1 mouse cellular context compared by ENCODE assay signal in genomic region chr5:30519494-30519893, GRCm38 (mm10).
TF ChIP-seq lines count a peak whose summit lies in the region.

No protein-coding gene starts in this region.

TF ChIP-seq in MEL, 35 proteins besides CTCF, POLR2A, EP300 and RAD21:
- TF ChIP-seq TBP (IDR thresholded peaks at IDR 0.05; ENCODE audit: low read depth, low read length) (no peak), MYC (IDR thresholded peaks at IDR 0.05; ENCODE audit: low read depth, low read length) (no peak), MXI1 (IDR thresholded peaks at IDR 0.05; ENCODE audit: low read depth, low read length) (no peak), SIN3A (IDR thresholded peaks at IDR 0.05; ENCODE audit: low read length) (no peak), GATA1 (IDR thresholded peaks at IDR 0.05; ENCODE audit: low read depth, low read length) (no peak), UBTF (IDR thresholded peaks at IDR 0.05; ENCODE audit: borderline replicate concordance, insufficient read depth, low read depth, low read length) (no peak), HCFC1 (IDR thresholded peaks at IDR 0.05; ENCODE audit: low read depth, low read length) (no peak), TCF12 (IDR thresholded peaks at IDR 0.05; ENCODE audit: low read depth, low read length) (no peak), MAX (IDR thresholded peaks at IDR 0.05; ENCODE audit: low read length) (no peak), BHLHE40 (IDR thresholded peaks at IDR 0.05; ENCODE audit: borderline replicate concordance, low read depth, low read length) (no peak), POLR2AphosphoS2 (IDR thresholded peaks at IDR 0.05; ENCODE audit: low read length) (no peak), MEF2A (IDR thresholded peaks at IDR 0.05; ENCODE audit: extremely low read depth, insufficient replicate concordance, low read depth, low read length, poor library complexity, severe bottlenecking) (no peak), TAL1 (IDR thresholded peaks at IDR 0.05; ENCODE audit: low read length) (no peak), ZNF384 (IDR thresholded peaks at IDR 0.05; ENCODE audit: low read depth, low read length) (no peak), MAZ (IDR thresholded peaks at IDR 0.05; ENCODE audit: low read depth, low read length) (no peak), MYB (IDR thresholded peaks at IDR 0.05; ENCODE audit: low read depth, low read length) (no peak), NRF1 (IDR thresholded peaks at IDR 0.05; ENCODE audit: insufficient read depth, low read depth, low read length, poor library complexity, severe bottlenecking) (no peak), RCOR1 (IDR thresholded peaks at IDR 0.05; ENCODE audit: low read depth, low read length) (no peak)
TF ChIP-seq in MEL: peak in this region for 0.
